Comparison of ENCODE assay signal across 19 mouse cellular contexts in genomic region chr2:35879887-35880286, GRCm38 (mm10).
DNase-seq lines count a peak whose midpoint lies in the region; ATAC-seq and TF ChIP-seq lines count a peak whose summit lies in the region.
"Had no signal": no experiment of that assay in that cellular context is flagged by ENCODE, and none has a peak within 500 bp of the region (broad histone marks: within the 10 kb centered on the region; RNA-seq: fewer than 3 reads in every experiment).

No protein-coding gene starts in this region.

- WGBS in intestine, embryonic 14.5 days, result 78% methylated on average over 4 of the region's 4 CpGs
- WGBS in intestine, postnatal 0 days, result 69% methylated on average over 4 of the region's 4 CpGs
- 80% methylated on average over 4 of the region's 4 CpGs for WGBS in hindbrain, embryonic 11.5 days
- WGBS in intestine, embryonic 16.5 days, result 81% methylated on average over 4 of the region's 4 CpGs

- H3K9me3 ChIP-seq in intestine, embryonic 14.5 days (ENCODE audit: control insufficient read depth, low read length), result no peaks in the 10 kb centered on the region
- H3K9me3 ChIP-seq in intestine, postnatal 0 days (ENCODE audit: control insufficient read depth), result no peaks in the 10 kb centered on the region
- H3K9me3 ChIP-seq in hindbrain, embryonic 11.5 days (ENCODE audit: control insufficient read depth, low read length), result no peaks in the 10 kb centered on the region
- no peaks in the 10 kb centered on the region for H3K9me3 ChIP-seq in intestine, embryonic 16.5 days (ENCODE audit: control insufficient read depth, low read length)
- H3K9me3 ChIP-seq: limb, embryonic 15.5 days had no signal

- H3K36me3 ChIP-seq in intestine, embryonic 14.5 days (ENCODE audit: control insufficient read depth, insufficient read depth, low read length), result no peaks in the 10 kb centered on the region
- no peaks in the 10 kb centered on the region for H3K36me3 ChIP-seq in intestine, postnatal 0 days (ENCODE audit: control insufficient read depth, insufficient read depth)
- no peaks in the 10 kb centered on the region for H3K36me3 ChIP-seq in hindbrain, embryonic 11.5 days (ENCODE audit: control insufficient read depth, insufficient read depth, low read length)
- no peaks in the 10 kb centered on the region for H3K36me3 ChIP-seq in intestine, embryonic 16.5 days (ENCODE audit: control insufficient read depth, insufficient read depth, low read length)
- H3K36me3 ChIP-seq: limb, embryonic 15.5 days had no signal

- H3K9ac ChIP-seq in intestine, embryonic 14.5 days (ENCODE audit: low read length), result no peak overlapping the region
- H3K9ac ChIP-seq in intestine, postnatal 0 days (ENCODE audit: low read depth, low read length), result no peak overlapping the region
- H3K9ac ChIP-seq in hindbrain, embryonic 11.5 days (ENCODE audit: low read depth, low read length), result no peak overlapping the region
- H3K9ac ChIP-seq in intestine, embryonic 16.5 days (ENCODE audit: low read depth, low read length), result no peak overlapping the region
- H3K9ac ChIP-seq: limb, embryonic 15.5 days had no signal

- H3K4me2 ChIP-seq in intestine, embryonic 14.5 days (ENCODE audit: low read length), result no peak overlapping the region
- no peak overlapping the region for H3K4me2 ChIP-seq in intestine, postnatal 0 days (replicated peaks; ENCODE audit: low read depth)
- H3K4me2 ChIP-seq in hindbrain, embryonic 11.5 days (replicated peaks; ENCODE audit: low read depth, low read length), result no peak overlapping the region
- no peak overlapping the region for H3K4me2 ChIP-seq in intestine, embryonic 16.5 days (ENCODE audit: low read depth, low read length)
- H3K4me2 ChIP-seq: limb, embryonic 15.5 days had no signal

- TF ChIP-seq CTCF in intestine, postnatal 0 days (IDR thresholded peaks at IDR 0.05; ENCODE audit: low read depth), result no peak

- H3K4me1 ChIP-seq in intestine, embryonic 14.5 days (replicated peaks; ENCODE audit: control insufficient read depth, insufficient read depth, low read length), result peaks cover 7% of the 10 kb centered on the region
- no peaks in the 10 kb centered on the region for H3K4me1 ChIP-seq in intestine, postnatal 0 days (replicated peaks; ENCODE audit: control insufficient read depth, insufficient read depth, low read length)
- no peaks in the 10 kb centered on the region; the same call in 1 of the 2 replicates for H3K4me1 ChIP-seq in hindbrain, embryonic 11.5 days (replicated peaks; ENCODE audit: control insufficient read depth, insufficient read depth, low read length)
- no peaks in the 10 kb centered on the region for H3K4me1 ChIP-seq in intestine, embryonic 16.5 days (ENCODE audit: control insufficient read depth, insufficient read depth, low read length)

- ATAC-seq in intestine, embryonic 14.5 days (replicated peaks; ENCODE audit: low FRiP score, low TSS enrichment, low read depth), result no peak
- ATAC-seq in intestine, postnatal 0 days, result no peak
- 0 out of 2 replicates have a peak, but pooled peaks have one; percentile 12 for ATAC-seq in hindbrain, embryonic 11.5 days (ENCODE audit: low FRiP score)
- ATAC-seq in intestine, embryonic 16.5 days, result peak; percentile 64
- ATAC-seq in erythroblast, adult 5-6 weeks (replicated peaks; ENCODE audit: low FRiP score, poor library complexity, severe bottlenecking), result no peak
- ATAC-seq: inflammation-experienced regulatory T-cells, adult 6 months; lung, postnatal 0 days; Patski had no signal

- H3K4me3 ChIP-seq in intestine, embryonic 14.5 days (ENCODE audit: low read depth, low read length), result no peak overlapping the region
- no peak overlapping the region for H3K4me3 ChIP-seq in intestine, postnatal 0 days (ENCODE audit: low read depth, low read length)
- no peak overlapping the region for H3K4me3 ChIP-seq in hindbrain, embryonic 11.5 days (ENCODE audit: low read depth, low read length)
- H3K4me3 ChIP-seq in intestine, embryonic 16.5 days (ENCODE audit: low read length), result no peak overlapping the region
- H3K4me3 ChIP-seq: limb, embryonic 15.5 days had no signal

- no peak for DNase-seq in intestine, embryonic 14.5 days (ENCODE audit: low spot score)
- DNase-seq in R1 (ENCODE audit: low read depth, low spot score), result peak; percentile 19
- DNase-seq in hindbrain, embryonic 11.5 days (ENCODE audit: low spot score), result no peak
- DNase-seq in retina, postnatal 1 day, result no peak
- no peak for DNase-seq in adrenal gland, postnatal 25 days
- DNase-seq: adrenal gland, postnatal 14 days; cerebellum, adult 11-12 months; cerebellum, postnatal 25 days; embryo, embryonic 11 days; gastrocnemius, postnatal 36 days; thymus, adult 2 months had no signal

- peak overlapping the region; percentile 74; the same call in 1 of the 2 replicates for H3K27ac ChIP-seq in intestine, embryonic 14.5 days (ENCODE audit: low read depth)
- no peak overlapping the region for H3K27ac ChIP-seq in intestine, postnatal 0 days (ENCODE audit: low read depth, low read length)
- no peak overlapping the region for H3K27ac ChIP-seq in hindbrain, embryonic 11.5 days (ENCODE audit: low read depth, low read length)
- peak overlapping the region; percentile 35 for H3K27ac ChIP-seq in intestine, embryonic 16.5 days (ENCODE audit: low read length)
- H3K27ac ChIP-seq: kidney, postnatal 0 days; limb, embryonic 15.5 days had no signal

- H3K27me3 ChIP-seq in intestine, embryonic 14.5 days (replicated peaks; ENCODE audit: control insufficient read depth, insufficient read depth, low read length), result no peaks in the 10 kb centered on the region
- H3K27me3 ChIP-seq in intestine, postnatal 0 days (replicated peaks; ENCODE audit: control insufficient read depth, insufficient read depth, low read length), result 0 out of 2 replicates have a peak, but pooled peaks cover 3% of the 10 kb centered on the region
- no peaks in the 10 kb centered on the region for H3K27me3 ChIP-seq in hindbrain, embryonic 11.5 days (ENCODE audit: control insufficient read depth, insufficient read depth, low read length)
- no peaks in the 10 kb centered on the region for H3K27me3 ChIP-seq in intestine, embryonic 16.5 days (replicated peaks; ENCODE audit: control insufficient read depth, insufficient read depth, low read length)
- H3K27me3 ChIP-seq: Patski had no signal

Comparison
In these comparisons a context has a peak if more than half of its experiments do, and no peak if none do; other contexts are left out.
1. ATAC-seq: peak in hindbrain, embryonic 11.5 days (single experiment) and intestine, embryonic 16.5 days (single experiment); none in intestine, embryonic 14.5 days (single experiment), intestine, postnatal 0 days (single experiment) and erythroblast, adult 5-6 weeks (single experiment).
2. H3K27ac ChIP-seq: peak in intestine, embryonic 14.5 days (single experiment) and intestine, embryonic 16.5 days (single experiment); none in intestine, postnatal 0 days (single experiment) and hindbrain, embryonic 11.5 days (single experiment).